Comparison of ENCODE assay signal across 9 mouse cellular contexts in genomic region chr12:86804308-86804700, GRCm38 (mm10).
A peak's percentile ranks its signal among the peaks of the same experiment; 100 is the strongest.
DNase-seq lines count a peak whose midpoint lies in the region; ATAC-seq and TF ChIP-seq lines count a peak whose summit lies in the region.
"Had no signal": no experiment of that assay in that cellular context is flagged by ENCODE, and none has a peak within 500 bp of the region (broad histone marks: within the 10 kb centered on the region; RNA-seq: fewer than 3 reads in every experiment).

No protein-coding gene starts in this region.

- no peak for DNase-seq in kidney, postnatal 14 days
- peak; percentile 54 to 60 for DNase-seq in heart, postnatal 36 days
- no peak for DNase-seq in midbrain, postnatal 0 days (ENCODE audit: low spot score)
- DNase-seq in retina, embryonic 14.5 days (ENCODE audit: low spot score): no peak
- DNase-seq in urinary bladder, adult 18-20 months (ENCODE audit: low spot score in 2 of 2): no peak
- DNase-seq: liver, embryonic 13.5 days had no signal

- H3K27me3 ChIP-seq in kidney, embryonic 16.5 days (ENCODE audit: insufficient read depth, low read length): no peaks in the 10 kb centered on the region
- H3K27me3 ChIP-seq in embryonic facial prominence, embryonic 13.5 days: no peaks in the 10 kb centered on the region
- no peaks in the 10 kb centered on the region for H3K27me3 ChIP-seq in midbrain, postnatal 0 days (ENCODE audit: insufficient read depth, low read length)

- no peaks in the 10 kb centered on the region for H3K36me3 ChIP-seq in kidney, embryonic 16.5 days (ENCODE audit: insufficient read depth, low read length)
- H3K36me3 ChIP-seq in embryonic facial prominence, embryonic 13.5 days: no peaks in the 10 kb centered on the region
- no peaks in the 10 kb centered on the region for H3K36me3 ChIP-seq in midbrain, postnatal 0 days (ENCODE audit: insufficient read depth, low read length)
- H3K36me3 ChIP-seq: liver, embryonic 13.5 days had no signal

- WGBS in kidney, embryonic 16.5 days: 16% methylated on average over 4 of the region's 4 CpGs
- whole genome bisulfite sequencing in embryonic facial prominence, embryonic 13.5 days: 31% methylated on average over 4 of the region's 4 CpGs
- 34% methylated on average over 3 of the region's 4 CpGs for WGBS in midbrain, postnatal 0 days

- intact Hi-C loops in heart, postnatal 36 days (cut with DNase I): no loop called here

- peak overlapping the region; percentile 99 for H3K27ac ChIP-seq in kidney, embryonic 16.5 days (ENCODE audit: low read length)
- H3K27ac ChIP-seq in embryonic facial prominence, embryonic 13.5 days: peak overlapping the region; percentile 98
- peak overlapping the region; percentile 74 for H3K27ac ChIP-seq in midbrain, postnatal 0 days (ENCODE audit: low read depth, low read length)
- H3K27ac ChIP-seq: liver, embryonic 13.5 days had no signal

- TF ChIP-seq CTCF in midbrain, postnatal 0 days (IDR thresholded peaks at IDR 0.05): no peak

- no peaks in the 10 kb centered on the region for H3K9me3 ChIP-seq in kidney, embryonic 16.5 days (ENCODE audit: low read length)
- no peaks in the 10 kb centered on the region for H3K9me3 ChIP-seq in embryonic facial prominence, embryonic 13.5 days
- H3K9me3 ChIP-seq in midbrain, postnatal 0 days (ENCODE audit: low read length): no peaks in the 10 kb centered on the region
- H3K9me3 ChIP-seq: liver, embryonic 13.5 days had no signal

- no peak for ATAC-seq in kidney, embryonic 16.5 days (ENCODE audit: low FRiP score, low TSS enrichment)
- ATAC-seq in embryonic facial prominence, embryonic 13.5 days (ENCODE audit: insufficient number of reproducible peaks, insufficient read depth, low FRiP score, low TSS enrichment, low read depth): no peak
- ATAC-seq in midbrain, postnatal 0 days (ENCODE audit: low FRiP score): no peak
- no peak for ATAC-seq in CD4-positive, CD25-positive, alpha-beta regulatory T cell, adult 4 months

- H3K9ac ChIP-seq in kidney, embryonic 16.5 days (replicated peaks; ENCODE audit: low read length): no peak overlapping the region
- no peak overlapping the region for H3K9ac ChIP-seq in embryonic facial prominence, embryonic 13.5 days
- no peak overlapping the region for H3K9ac ChIP-seq in midbrain, postnatal 0 days (replicated peaks; ENCODE audit: low read length, poor library complexity, severe bottlenecking)
- H3K9ac ChIP-seq: liver, embryonic 13.5 days had no signal

- peaks cover 85% of the 10 kb centered on the region for H3K4me1 ChIP-seq in kidney, embryonic 16.5 days (ENCODE audit: insufficient read depth, low read length)
- peaks cover 97% of the 10 kb centered on the region for H3K4me1 ChIP-seq in embryonic facial prominence, embryonic 13.5 days
- H3K4me1 ChIP-seq in midbrain, postnatal 0 days (ENCODE audit: insufficient read depth, low read length): peaks cover 85% of the 10 kb centered on the region

- no peak overlapping the region for H3K4me3 ChIP-seq in kidney, embryonic 16.5 days (ENCODE audit: low read length)
- no peak overlapping the region for H3K4me3 ChIP-seq in embryonic facial prominence, embryonic 13.5 days
- no peak overlapping the region for H3K4me3 ChIP-seq in midbrain, postnatal 0 days (ENCODE audit: low read depth, low read length)
- H3K4me3 ChIP-seq: liver, embryonic 13.5 days had no signal

- no peak overlapping the region for H3K4me2 ChIP-seq in kidney, embryonic 16.5 days (replicated peaks; ENCODE audit: low read depth, low read length)
- no peak overlapping the region for H3K4me2 ChIP-seq in embryonic facial prominence, embryonic 13.5 days
- H3K4me2 ChIP-seq in midbrain, postnatal 0 days (ENCODE audit: low read depth, low read length, poor library complexity, severe bottlenecking): no peak overlapping the region
- H3K4me2 ChIP-seq: liver, embryonic 13.5 days had no signal

Comparison
In these comparisons a context has a peak if more than half of its experiments do, and no peak if none do; other contexts are left out.
1. DNase-seq: peak in heart, postnatal 36 days (2 of 2); none in kidney, postnatal 14 days (single experiment), midbrain, postnatal 0 days (single experiment), retina, embryonic 14.5 days (single experiment) and urinary bladder, adult 18-20 months (0 of 2).
2. Peak in every context shown above with its lines, with median percentiles within 50 percentile points of each other: H3K27ac ChIP-seq.